Mouse (Mus musculus) bone marrow, adult 2 months (tissue): Measurements from ENCODE around the gene Jsrp1. TPM values are rescaled to one million over a fixed set of nuclear protein-coding genes. Genes with fewer than 3 reads are reported as not detected.

Source experiments
- H3K27ac ChIP-seq: fragments of 200-500 bp; 2 replicates; pipeline ENCODE4 v1.5.1; 2012; ENCODE audit warnings: low read depth, mild to moderate bottlenecking, control low read depth, inconsistent platforms, low read length; ENCODE audit not compliant: control insufficient read depth, poor library complexity, insufficient read depth
- H3K4me1 ChIP-seq: fragments of 200-500 bp; 2 replicates; pipeline ENCODE4 v1.6.1; 2011; ENCODE audit warnings: low read length; ENCODE audit not compliant: control insufficient read depth, insufficient read depth
- H3K4me3 ChIP-seq: fragments of 200-500 bp; replicated peaks from 2 replicates; pipeline ENCODE3; 2011; ENCODE audit warnings: mild to moderate bottlenecking, low read depth, low read length, control low read depth; ENCODE audit not compliant: control insufficient read depth
- CTCF ChIP-seq: fragments of 200-500 bp; IDR thresholded peaks from 2 replicates; pipeline ENCODE4 v1.5.1; 2011; ENCODE audit warnings: low read length, control low read depth; ENCODE audit not compliant: control insufficient read depth, insufficient read depth
- POLR2A ChIP-seq: fragments of 200-500 bp; IDR thresholded peaks from 2 replicates; pipeline ENCODE4 v1.6.1; 2011; ENCODE audit warnings: low read depth, mild to moderate bottlenecking, control low read depth, low read length, borderline replicate concordance; ENCODE audit not compliant: control insufficient read depth
- WGBS: fragments of 180-500 bp; shearing (Covaris S2); methylation state at CpG from one replicate; pipeline ENCODE4 v1.1.7; 2018; 5-methylcytosine and 5-hydroxymethylcytosine counted together
- polyA plus RNA-seq: library from polyadenylated mRNA; stranded (reverse); fragments of >200 nt; gene quantifications from 2 replicates; pipeline ENCODE4 v1.2.4, GENCODE M21; 2011; ENCODE audit warnings: low replicate concordance; ENCODE audit not compliant: missing spikeins, insufficient read depth, insufficient read length

Jsrp1 gene
- polyA plus RNA-seq, 1 experiment, result not detected

DNA sequence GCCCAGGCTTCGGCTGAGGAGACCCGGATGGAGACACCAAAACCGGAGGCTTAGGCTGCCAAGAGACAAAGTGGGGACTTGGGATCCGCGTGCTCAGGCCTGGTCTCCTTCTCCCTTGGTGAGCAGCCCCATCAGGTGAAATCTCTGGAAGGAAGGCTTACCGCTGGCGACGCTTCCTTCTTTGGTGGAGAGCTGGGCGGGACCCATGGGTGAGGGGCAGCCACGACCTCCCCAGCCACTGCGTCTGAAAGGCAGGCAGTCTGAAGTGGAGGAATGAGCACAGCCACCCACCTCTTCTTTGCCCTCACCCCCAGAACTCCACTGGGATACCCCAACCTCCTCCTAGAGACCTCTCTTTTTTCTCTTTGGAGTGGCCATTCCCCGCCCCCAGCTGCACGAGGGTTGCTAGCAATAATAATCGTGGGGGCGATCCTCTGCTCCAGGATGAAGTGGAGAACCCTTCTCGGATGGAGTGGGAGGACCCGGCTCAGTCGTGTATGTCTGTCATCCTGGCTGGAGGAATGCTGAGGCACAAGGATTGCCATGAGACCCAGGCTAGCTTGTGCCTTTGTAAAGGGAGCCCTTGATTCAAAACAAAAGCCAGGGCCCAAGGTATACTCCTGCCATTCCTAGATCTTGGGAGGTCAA is 4.2 kb downstream of the Jsrp1 start:
- Histone ChIP-seq H3K4me3 (no peak overlapping the region), H3K27ac (no peak overlapping the region), H3K4me1 (no peaks in the 10 kb centered on the region)
- 14% methylated on average over 18 of the region's 18 CpGs for WGBS
- TF ChIP-seq POLR2A (no peak), CTCF (no peak)

DNA sequence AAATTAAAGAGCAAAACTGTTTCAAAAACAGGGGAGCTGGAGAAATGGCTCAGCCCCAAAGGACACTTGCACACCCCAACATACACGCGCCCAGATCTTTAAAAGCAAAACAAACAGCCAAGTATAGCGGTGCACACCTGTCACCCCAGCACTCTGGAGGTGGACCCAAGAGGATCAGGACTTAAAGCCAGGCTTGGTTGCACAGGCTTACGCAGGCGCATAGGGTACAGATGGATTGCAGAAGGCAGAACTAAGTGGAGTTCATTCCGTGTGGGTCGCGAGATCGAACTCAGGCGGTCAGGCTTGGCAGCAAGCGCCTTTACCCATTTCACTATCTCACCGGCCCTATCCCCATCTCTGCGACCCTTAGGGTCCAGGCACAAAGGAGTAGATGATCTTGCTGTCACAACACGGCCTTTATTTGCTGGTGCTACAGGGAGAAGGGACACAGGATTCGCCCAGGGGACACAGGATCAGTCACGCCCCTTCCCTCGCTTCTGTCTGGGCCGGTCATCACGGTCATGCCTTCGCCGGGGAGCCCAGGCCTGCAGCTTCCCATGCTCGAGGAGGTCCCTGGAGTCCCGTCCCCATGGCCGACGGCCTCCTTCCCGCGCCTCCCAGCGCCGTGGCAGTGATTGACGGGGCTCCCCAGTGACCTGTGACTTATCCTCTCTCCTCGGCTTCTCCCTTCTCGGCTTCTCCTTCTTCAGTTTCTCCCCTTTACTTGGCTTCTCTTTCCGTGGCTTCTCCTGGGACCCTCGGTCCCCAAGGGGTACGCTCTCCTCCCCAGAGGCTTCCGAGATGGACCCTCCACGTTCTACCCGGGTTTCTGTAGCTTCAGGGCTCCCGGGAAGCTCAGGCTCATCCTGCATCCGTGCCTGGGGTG is 5.0 kb downstream of the Jsrp1 start:
- WGBS, result 24% methylated on average over 40 of the region's 40 CpGs
- no peak overlapping the region for H3K27ac ChIP-seq
- H3K4me1 ChIP-seq, result no peaks in the 10 kb centered on the region
- H3K4me3 ChIP-seq, result no peak overlapping the region
- TF ChIP-seq POLR2A, result no peak

DNA sequence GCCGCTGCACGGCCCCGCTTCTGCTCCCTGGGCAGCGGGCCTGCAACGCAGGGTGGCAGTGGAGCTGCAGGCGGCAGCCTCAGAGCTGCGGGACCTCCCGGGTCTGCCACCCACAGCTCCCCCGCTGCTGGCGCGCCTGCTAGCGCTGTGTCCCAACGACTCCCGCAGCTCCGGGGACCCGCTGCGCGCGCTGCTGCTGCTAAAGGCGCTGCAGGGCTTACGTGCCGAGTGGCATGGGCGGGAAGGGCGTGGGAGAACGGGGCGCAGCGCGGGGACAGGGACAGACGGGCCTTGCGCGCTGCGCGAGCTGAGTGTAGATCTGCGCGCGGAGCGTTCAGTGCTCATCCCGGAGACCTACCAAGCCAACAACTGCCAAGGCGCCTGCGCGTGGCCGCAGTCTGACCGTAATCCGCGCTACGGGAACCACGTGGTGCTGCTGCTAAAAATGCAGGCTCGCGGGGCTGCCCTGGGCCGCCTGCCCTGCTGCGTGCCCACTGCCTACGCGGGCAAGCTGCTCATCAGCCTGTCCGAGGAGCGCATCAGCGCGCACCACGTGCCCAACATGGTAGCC is 6.2 kb downstream of the Jsrp1 start:
- H3K4me3 ChIP-seq, result peak overlapping the region; percentile 15
- no peak; the same call in 1 of the 2 replicates for TF ChIP-seq POLR2A
- TF ChIP-seq CTCF, result no peak
- no peak overlapping the region; the same call in 1 of the 2 replicates for H3K27ac ChIP-seq
- no peaks in the 10 kb centered on the region for H3K4me1 ChIP-seq
- WGBS, result 2% methylated on average over 58 of the region's 58 CpGs

DNA sequence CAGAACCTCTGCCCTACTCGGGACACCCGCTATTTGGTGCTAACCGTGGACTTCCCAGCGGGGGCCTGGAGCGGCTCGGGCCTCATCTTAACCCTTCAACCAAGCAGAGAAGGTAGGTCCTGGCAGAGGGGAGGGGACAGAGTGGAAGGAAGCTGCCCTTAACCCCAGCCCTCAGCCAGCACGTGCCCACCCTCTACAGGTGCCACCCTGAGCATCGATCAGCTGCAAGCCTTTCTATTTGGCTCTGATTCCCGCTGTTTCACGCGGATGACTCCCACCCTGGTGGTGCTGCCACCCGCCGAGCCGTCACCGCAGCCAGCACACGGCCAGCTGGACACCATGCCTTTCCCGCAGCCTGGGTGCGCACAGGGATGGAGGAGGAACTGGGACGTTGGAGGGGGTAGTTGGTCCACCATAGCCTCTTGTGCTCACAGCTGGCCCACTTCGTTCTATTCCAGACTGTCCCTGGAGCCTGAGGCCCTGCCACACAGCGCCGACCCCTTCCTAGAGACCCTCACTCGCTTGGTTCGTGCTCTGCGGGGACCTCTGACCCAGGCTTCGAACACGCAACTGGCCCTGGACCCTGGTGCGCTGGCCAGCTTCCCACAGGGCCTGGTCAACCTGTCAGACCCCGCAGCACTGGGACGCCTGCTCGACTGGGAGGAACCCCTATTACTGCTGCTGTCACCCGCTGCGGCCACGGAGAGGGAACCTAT is 6.8 kb downstream of the Jsrp1 start:
- Histone ChIP-seq H3K4me1 (no peaks in the 10 kb centered on the region), H3K4me3 (no peak overlapping the region), H3K27ac (no peak overlapping the region)
- WGBS, result 56% methylated on average over 34 of the region's 34 CpGs
- TF ChIP-seq POLR2A (no peak), CTCF (no peak)

DNA sequence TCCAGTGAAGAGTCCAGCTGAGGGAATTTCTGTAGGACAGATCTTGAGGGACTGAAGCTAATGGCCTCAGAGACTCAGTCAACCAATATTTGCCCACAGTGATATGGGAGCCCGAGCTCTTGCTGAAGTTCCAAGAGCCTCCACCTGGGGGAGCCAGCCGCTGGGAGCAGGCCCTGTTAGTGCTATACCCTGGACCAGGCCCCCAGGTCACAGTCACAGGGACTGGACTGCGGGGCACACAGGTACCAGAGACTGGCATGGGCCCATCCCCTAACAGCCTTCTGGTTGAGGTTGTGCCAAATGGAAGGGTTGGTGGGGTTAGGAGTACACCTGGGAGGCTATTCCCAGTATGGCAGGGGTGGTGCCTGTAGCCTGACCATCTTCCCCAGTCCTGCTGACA is 7.4 kb downstream of the Jsrp1 start:
- no peaks in the 10 kb centered on the region for H3K4me1 ChIP-seq
- H3K27ac ChIP-seq, result no peak overlapping the region
- 7% methylated on average over 3 of the region's 3 CpGs for WGBS

DNA sequence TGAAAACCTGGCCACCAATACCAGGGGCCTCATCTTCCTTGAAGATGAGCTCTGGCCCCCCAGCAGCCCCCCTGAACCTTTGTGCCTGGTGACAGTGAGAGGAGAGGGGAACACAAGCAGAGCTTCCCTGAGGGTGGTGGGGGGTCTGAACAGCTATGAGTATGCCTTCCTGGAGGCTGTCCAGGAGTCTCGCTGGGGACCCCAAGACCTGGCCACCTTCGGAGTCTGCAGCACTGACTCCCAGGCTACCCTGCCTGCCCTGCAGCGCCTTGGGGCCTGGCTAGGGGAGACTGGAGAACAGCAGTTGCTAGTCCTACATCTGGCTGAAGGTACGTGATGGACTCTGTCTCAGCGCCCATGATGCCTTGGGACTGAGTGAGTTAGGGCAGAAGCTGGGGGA is 8.0 kb downstream of the Jsrp1 start:
- Histone ChIP-seq H3K27ac (no peak overlapping the region), H3K4me1 (no peaks in the 10 kb centered on the region), H3K4me3 (no peak overlapping the region)
- 95% methylated on average over 5 of the region's 5 CpGs for WGBS
- TF ChIP-seq CTCF (no peak), POLR2A (no peak)

More for the DNA sequence above, 7.4 kb downstream of the Jsrp1 start:
- no peak for TF ChIP-seq POLR2A
- TF ChIP-seq CTCF, result peak; percentile 61
- no peak overlapping the region for H3K4me3 ChIP-seq

DNA sequence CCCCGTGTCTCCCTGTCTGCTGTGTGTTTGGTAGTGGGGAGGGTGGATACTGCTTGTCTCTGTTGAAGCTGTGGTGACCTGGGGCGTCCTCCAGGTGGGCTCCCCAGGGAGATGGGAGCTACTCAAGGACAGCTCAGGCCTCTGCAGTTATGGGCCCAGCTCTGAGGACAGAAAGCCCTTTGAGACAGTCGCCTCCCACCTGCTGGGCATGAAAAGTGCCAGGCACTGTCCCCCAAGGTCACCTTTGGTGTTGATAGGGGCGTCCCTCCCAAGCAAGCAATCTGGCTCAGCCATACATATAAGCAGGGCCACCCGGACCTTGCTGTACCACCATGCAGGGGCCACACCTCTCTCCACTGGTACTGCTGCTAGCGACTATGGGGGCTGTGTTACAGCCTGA is 8.4 kb downstream of the Jsrp1 start, which contains the start of gene Amh:
Gene Amh (plus strand): TSS at position 328 of the 400 bp plus-strand sequence.
- 81% methylated on average over 6 of the region's 6 CpGs for WGBS
- Histone ChIP-seq H3K4me3 (no peak within 1 kb of the TSS), H3K4me1 (no peaks in the 10 kb centered on the region), H3K27ac (no peak within 1 kb of the TSS)
- TF ChIP-seq POLR2A (no peak), CTCF (no peak)

DNA sequence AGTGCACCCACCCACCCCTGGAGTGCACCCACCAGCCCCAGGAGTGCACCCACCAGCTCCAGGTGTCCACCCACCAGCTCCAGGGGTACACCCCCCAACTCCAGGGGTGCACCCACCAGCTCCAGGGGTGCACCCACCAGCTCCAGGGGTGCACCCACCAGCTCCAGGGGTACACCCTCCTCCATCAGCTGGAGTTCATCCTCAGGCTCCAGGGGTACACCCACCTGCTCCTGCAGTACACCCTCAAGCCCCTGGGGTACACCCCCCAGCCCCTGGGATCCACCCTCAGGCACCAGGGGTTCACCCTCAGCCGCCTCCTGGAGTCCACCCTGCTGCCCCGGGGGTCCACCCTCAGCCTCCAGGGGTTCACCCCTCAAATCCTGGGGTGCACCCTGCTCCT is 9.0 kb downstream of the Jsrp1 start:
- no peak overlapping the region for H3K27ac ChIP-seq
- no peak for TF ChIP-seq POLR2A
- no peak for TF ChIP-seq CTCF
- no peak overlapping the region for H3K4me3 ChIP-seq
- peaks cover under 1% of the 10 kb centered on the region; the same call in 1 of the 2 replicates for H3K4me1 ChIP-seq
- WGBS, result 88% methylated on average over 2 of the region's 2 CpGs
